Mouse (Mus musculus) CH12.LX (cell line): ENCODE data around the gene Rpl12.

ENCODE experiments used
- CHD2 ChIP-seq: IDR thresholded peaks from 2 replicates; pipeline ENCODE4 v1.6.1; 2011; ENCODE audit warnings: low read length, improper control_type of control experiment
- CTCF ChIP-seq, 2 experiments: IDR thresholded peaks in 1 of 2; conservative IDR thresholded peaks in 1 of 2; 2 replicates each; pipeline ENCODE4 v1.5.1; 2011 to 2012; ENCODE audit warnings: low read depth in 2 of 2, low read length in 2 of 2, improper control_type of control experiment in 1 of 2, inconsistent platforms in 1 of 2, mild to moderate bottlenecking in 1 of 2, moderate library complexity in 1 of 2
- EP300 ChIP-seq: IDR thresholded peaks from 2 replicates; pipeline ENCODE4 v1.6.1; 2011; ENCODE audit warnings: low read length, improper control_type of control experiment
- HCFC1 ChIP-seq: IDR thresholded peaks from 2 replicates; pipeline ENCODE4 v1.6.1; 2012; ENCODE audit warnings: low read depth, mild to moderate bottlenecking, inconsistent platforms, low read length, improper control_type of control experiment
- JUND ChIP-seq: conservative IDR thresholded peaks from 2 replicates; pipeline ENCODE4 v1.6.1; 2011; ENCODE audit warnings: low read depth, low read length, improper control_type of control experiment
- POLR2A ChIP-seq: IDR thresholded peaks from 2 replicates; pipeline ENCODE4 v1.6.1; 2011; ENCODE audit warnings: low read depth, mild to moderate bottlenecking, improper control_type of control experiment, low read length
- SIN3A ChIP-seq: IDR thresholded peaks from 2 replicates; pipeline ENCODE4 v1.6.1; 2012; ENCODE audit warnings: low read length, improper control_type of control experiment, inconsistent platforms

DNA sequence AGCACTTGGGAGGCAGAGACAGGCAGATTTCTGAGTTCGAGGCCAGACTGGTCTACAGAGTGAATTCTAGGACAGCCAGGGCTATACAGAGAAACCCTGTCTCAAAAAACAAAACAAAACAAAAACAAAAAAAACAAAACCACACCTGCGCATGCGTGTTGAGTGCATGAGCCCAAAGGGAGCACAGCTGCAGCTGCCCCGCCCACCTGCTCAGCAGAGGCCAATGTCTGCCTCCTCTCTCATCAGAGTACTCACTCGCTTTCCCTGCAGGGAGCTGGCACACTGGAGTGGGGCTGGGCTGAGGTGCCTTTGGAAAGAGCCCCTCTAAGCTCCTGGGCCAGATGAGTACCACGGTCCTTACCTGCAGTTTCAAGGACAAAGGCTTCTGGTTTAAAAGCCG lies 29.6 kb upstream of the Rpl12 start:
- TF ChIP-seq EP300 (no peak), JUND (no peak), CTCF (conservative IDR thresholded peaks at IDR 0.05 in 1 of 2, IDR thresholded peaks at IDR 0.05 in 1 of 2; ENCODE audit: low read depth in 2 of 2, low read length in 2 of 2) (no peak), CHD2 (no peak), SIN3A (no peak), POLR2A (no peak), HCFC1 (no peak)
